Mouse (Mus musculus) kidney, adult 11 months (tissue): ENCODE data around the gene Rgs3.

Experiments used
- DNase-seq: peaks from one replicate; pipeline ENCODE4 v3.0.0; 2022

Gene Rgs3

GRCm38 (mm10) chr4:62729191-62729590, 169.5 kb downstream of the Rgs3 start:
- DNase-seq = no peak

GRCm38 (mm10) chr4:62729941-62730340, 170.3 kb downstream of the Rgs3 start:
- no peak for DNase-seq

DNA sequence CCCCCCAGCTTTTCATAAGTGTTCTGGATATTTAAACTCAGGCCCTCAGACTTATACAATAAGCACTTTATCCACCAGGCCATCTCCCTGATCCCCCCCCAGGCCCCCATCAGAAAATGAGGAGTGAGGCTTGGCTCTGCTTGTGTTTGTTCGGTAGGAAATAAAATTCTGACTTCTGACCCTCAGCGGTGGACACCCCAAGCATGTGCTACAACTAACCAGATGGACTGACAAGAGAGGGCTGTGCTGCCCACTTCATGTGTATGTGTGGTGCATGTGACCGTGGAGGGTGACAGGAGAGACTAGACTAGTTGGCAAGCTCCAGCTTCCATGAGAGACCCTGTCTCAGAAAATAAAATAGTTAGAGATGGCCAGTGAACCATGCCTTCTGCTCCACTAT, 171.2 kb downstream of the Rgs3 start:
- no peak for DNase-seq

DNA sequence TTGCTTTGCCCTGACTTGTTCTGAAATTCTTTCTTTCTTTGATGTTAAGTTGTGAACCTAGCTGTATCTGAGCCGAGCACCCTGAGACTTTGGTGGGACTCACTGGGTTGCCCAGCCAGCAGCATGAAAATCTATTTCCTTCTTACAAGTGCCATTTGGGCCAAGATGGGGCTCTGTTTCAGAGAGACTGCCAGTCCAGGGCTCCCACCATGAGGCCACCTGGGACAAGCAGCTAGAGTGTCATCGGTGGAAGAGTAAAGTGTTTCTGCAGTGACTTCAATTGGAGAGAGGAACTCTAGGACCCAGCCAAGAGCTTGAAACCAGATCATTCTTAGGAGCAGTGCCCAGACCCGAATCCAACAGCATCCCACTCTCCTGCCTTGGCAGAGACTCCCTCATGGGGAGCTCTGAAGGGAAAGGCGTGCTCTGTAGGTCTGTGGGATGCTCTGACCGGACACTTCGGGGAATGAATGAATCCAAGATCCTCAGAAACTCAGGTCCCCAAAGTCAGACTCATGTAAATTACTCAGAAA, 171.9 kb downstream of the Rgs3 start:
- no peak for DNase-seq

DNA sequence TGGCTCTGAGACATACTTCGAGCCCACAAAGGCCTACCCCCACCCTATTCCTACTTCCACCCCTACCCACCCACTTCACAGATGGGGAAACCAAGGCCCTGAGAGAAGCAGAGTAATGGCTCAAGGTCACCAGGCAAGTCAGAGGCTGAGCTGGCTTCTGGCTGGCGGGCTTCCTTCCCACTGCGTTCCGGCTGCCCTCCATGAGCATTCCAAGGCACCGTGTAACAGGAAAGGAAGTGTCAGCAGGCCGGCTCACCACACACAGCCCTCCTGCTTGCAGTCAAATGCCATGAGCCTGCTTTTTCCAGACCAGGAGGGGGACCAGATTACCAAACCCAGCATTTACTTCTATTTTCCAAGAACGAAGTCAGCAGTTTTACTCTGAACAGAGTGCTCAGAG, 172.4 kb downstream of the Rgs3 start:
- peak; percentile 38 for DNase-seq

- no peak for DNase-seq
Measured at GRCm38 (mm10) chr4:62732840-62733239, 173.2 kb downstream of the Rgs3 start.

DNA sequence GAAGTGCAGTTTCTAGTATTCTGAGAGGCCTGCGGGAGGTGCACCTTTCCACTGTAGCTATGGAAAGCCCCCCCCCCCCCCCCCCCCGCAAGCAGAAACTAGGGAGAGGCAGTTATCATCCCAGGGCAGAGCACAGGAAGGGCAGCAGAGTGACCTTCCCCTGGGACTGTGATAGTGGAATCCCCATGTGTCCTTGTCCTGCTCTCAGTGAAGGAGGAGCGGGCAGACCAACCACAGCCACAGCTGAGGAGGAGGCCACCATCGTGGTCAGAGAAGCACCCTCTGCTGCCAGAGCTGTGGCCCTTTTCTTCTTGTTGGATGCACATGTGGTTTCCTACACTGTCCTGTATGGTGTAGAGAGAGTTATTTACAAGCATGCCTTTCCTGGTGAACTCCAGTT, 174.3 kb downstream of the Rgs3 start:
- no peak for DNase-seq

DNA sequence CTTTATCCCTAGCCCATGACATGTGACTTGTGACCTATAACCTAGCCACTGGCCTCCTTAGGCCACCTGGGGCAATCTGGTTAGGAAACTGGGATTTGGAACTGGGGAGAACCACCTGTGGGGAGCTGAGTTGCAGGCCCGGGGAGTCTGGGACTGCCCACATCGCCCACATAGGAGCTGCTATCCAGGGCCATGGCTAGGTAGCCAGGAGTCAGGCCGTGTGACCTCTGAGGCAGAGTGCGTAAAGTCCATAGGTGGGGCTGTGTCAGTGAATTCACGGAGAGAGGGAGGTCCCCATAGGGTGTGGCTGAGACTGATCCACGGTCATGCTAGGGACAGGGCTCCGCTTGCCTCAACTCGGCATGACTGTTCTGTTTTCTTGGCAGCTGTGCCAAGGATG, 175.6 kb downstream of the Rgs3 start:
- DNase-seq = no peak

GRCm38 (mm10) chr4:62735878-62736277, 176.2 kb downstream of the Rgs3 start:
- no peak for DNase-seq

DNA sequence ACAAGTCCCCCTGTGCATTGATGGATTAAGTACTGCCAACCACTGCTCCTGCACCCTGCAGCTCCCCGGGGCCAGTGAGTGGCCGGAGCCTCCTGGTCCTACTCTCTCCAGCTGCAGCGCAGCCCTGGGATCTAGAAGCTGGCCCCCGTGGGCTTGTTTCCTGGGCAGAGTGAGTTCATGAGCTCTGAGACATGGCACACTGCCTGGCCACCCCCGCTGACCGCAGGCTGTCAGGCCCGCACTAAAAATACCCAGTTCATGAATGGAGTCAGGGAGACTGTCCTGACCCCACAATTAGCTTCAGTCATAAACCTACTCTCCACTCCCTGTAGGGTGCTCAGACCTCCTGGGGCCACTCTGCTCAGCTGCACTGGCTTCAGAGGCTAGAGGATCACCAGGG, 176.8 kb downstream of the Rgs3 start:
- no peak for DNase-seq

DNA sequence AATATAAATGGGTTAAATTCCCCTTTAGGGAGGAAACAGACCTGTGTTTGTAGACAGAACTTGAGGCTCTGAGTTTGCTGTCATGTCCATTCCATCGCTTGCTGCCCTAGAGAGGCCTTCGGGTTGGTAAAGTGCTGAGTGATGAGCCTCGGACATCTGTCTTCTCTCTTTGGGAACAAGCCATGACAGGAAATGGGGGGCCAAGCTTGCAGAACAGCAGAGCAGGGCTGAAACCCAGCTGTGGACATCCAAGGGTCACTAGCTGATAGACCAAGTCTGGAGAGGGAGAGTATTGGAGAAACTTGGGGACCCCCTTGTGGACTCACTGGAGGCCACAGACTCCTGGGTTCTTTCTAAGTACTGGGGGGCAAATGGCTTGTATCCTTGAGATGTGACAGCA, 177.3 kb downstream of the Rgs3 start:
- DNase-seq = no peak

DNA sequence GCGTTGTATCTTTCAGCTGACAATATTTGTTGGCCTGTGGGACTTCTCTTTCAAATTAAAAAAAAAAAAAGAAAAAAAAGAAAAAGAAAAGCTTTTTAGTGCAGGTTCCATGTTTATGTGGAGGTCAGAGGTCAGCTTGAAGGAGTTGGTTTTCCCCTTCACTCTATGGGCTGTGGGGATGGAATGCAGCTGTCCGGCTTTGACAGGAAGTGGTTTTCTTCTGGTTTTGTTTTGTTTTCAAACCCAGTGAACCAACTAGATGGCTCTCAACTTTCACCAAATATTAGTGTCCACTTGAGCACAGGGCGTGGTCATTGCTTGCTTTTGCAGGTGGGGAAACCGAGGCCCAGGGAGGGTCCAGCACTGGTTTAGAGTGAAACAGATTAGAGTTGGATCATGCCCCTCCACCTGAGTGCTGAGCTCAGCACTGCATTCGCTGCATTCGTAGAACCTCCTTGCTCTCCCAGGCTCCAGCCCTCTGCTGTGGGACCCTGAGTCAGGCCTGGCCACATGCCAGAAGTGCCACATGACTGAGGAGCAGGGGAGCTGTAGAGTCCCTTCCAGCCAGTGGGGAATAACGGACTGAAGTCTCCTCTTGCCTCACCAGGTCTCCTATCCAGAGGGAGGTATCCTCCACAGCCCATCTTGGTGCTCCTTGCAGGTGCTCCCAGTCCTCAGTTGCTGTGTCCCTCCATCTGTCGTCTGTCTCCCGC, 178.5 kb downstream of the Rgs3 start:
- DNase-seq = no peak

DNA sequence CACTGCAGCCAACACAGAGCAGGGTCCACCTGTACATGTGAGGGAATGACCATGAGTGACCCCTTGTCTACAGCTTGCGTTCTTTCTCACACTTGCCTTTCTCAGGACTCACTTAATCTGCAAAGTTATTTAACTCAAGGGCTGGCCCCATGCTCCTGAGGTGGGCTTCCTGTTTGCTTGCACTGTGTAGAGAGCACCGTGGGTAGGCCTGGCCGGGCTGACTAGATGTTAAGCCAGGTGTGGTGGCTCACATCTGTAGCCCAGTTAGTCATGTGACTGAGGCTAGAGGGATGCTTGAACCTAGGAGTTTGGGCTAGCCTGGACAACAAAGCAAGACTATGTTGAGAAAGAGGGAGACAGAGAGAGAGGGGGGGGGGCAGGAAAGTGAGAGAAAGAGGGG, 179.3 kb downstream of the Rgs3 start:
- no peak for DNase-seq

DNA sequence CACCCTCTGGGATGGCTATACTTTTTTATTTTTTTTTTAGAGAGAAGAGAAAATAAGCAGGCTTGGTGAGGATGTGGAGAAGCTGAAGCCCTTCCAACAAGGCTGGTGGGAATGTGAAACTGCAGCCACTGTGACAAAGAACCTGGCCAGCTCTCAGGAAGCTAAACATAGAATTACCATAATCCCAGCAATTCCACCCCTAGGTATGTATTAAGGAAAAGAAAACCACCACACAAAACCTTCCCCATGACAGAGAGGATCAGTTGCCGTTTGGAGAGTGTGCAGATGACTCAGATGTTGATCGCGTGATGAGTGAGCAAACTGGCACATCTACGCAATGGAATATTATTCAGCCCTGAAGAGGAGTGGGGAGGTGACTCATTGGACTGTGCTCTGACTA, 179.9 kb downstream of the Rgs3 start:
- DNase-seq = no peak

DNA sequence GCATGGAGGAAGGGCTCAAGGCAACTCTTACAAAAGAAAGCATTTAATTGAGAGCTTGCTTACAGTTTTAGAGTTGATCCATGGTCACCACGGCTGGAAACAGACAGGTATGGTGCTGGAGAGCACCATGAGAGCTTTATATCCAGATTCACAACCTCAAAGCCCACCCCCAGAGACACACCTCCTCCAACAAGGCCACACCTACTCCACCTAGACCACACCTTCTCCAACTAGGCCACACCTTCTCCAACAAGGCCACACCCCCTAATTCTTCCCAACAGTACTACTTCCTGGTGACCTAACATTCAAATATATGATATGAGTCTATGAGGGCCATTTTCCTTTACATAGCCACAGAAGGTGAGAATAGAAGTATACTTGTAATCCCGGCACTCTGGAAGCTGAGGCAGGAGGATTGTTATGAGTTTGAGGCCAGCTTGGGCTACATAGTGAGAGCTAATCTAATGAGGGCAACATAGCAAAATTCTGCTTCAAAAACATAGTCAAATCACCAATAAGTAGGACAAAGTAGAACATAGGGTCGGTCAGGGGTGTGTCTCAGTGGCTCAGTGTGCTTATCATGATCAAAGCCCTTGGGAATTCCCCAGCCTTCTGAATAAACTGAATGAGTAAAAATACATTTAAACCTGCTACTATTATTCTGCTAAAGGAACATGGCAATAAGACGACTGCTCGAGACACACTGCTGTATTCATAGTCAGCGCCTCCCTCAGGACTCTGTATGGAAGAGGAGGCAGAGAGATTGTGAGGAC, 180.8 kb downstream of the Rgs3 start:
- no peak for DNase-seq

DNA sequence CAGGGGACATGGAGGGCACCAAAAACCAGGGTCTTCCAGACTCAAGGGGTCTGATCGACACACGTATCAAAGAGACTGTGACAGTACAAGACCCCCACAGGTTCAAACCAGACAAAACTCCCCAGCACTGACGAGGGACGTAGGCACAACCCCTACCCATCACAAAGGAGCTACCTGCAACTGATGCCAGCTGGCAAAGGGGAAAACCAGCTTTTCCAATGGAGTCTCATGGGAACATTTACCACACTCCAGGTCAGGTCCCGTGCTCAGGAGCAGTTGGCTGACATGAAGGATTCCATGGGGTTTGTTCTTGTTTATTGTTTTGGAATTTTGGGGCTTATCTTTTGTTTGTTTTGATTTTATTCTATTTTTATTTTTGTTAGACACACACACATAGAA, 181.4 kb downstream of the Rgs3 start:
- no peak for DNase-seq

GRCm38 (mm10) chr4:62741601-62742000, 182.0 kb downstream of the Rgs3 start:
- no peak for DNase-seq

GRCm38 (mm10) chr4:62742885-62743760, 183.5 kb downstream of the Rgs3 start:
- no peak for DNase-seq

- no peak for DNase-seq
Measured at GRCm38 (mm10) chr4:62744534-62744956, 184.9 kb downstream of the Rgs3 start.

DNA sequence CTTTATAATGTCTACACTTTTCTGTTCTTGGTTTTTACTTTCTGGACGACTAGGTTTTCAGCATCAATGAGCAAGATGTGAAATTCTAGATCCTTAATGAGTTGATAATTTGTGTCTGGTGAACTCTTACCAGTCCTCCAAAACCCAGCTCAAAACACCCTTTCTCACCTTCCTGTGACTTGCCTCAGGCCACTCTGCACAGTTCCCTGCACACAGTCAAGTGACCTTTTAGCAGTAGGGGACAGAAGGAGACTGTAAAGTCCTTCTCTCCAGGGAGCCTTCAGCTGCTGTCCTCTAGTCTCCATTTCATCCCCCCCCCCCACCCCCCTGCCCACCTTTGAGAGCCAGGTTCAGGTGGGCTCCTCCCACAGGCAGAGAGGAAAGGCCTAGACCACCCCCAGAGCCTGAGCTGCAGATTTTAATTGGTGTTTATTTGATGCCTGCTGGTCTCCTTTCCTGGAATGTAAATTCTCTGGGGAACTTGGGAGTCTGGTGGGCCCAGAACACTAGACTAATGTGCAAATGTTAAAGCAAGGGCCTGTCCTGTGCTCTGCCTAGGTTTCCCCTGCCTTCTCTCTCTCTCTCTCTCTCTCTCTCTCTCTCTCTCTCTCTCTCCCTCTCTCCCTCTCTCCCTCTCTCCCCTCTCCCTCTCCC, 185.5 kb downstream of the Rgs3 start:
- DNase-seq = no peak
